Mouse (Mus musculus) layer of hippocampus, adult 8-10 months (tissue): ENCODE results near the gene Sgsm1. TPM values are rescaled to one million over a fixed set of nuclear protein-coding genes. Genes with fewer than 3 reads are reported as not detected.
"Not testable (repeated sequence)": the region's sequence is repeated elsewhere in the genome, so short reads cannot be mapped to it uniquely, and the experiment has no call there.

Experiments
- DNase-seq, 2 experiments: peaks; one replicate each; pipeline ENCODE4 v3.0.0; 2022; ENCODE audit warnings: low spot score in 2 of 2
- total RNA-seq, 4 experiments: library from RNA; stranded (reverse); gene quantifications; 2 replicates each; pipeline ENCODE4 v1.2.4; 2022

The Sgsm1 gene
- total RNA-seq = 100 to 1,000 TPM in 1 of 4 experiments, 10 to 100 TPM in 3; 77.8 to 102 (median 87.4) TPM

GRCm38 (mm10) chr5:113310377-113311003 is at the start of gene Sgsm1:
Gene Sgsm1, minus strand, starts transcription at chr5:113310786.
- peak; percentile 70 to 81 for DNase-seq

- no peak for DNase-seq
Measured at GRCm38 (mm10) chr5:113358833-113359232, 48.2 kb upstream of the Sgsm1 start.

GRCm38 (mm10) chr5:113357656-113358055 is 47.1 kb upstream of the Sgsm1 start:
- no peak for DNase-seq

- DNase-seq = no peak
Measured at GRCm38 (mm10) chr5:113357186-113357585, 46.6 kb upstream of the Sgsm1 start, which contains the start of gene Aym1. Gene Aym1, plus strand, starts transcription at chr5:113357294.

- peak; percentile 52 to 58 for DNase-seq
Measured at GRCm38 (mm10) chr5:113354311-113354710, 43.7 kb upstream of the Sgsm1 start.

GRCm38 (mm10) chr5:113352636-113353035 is 42.0 kb upstream of the Sgsm1 start:
- no peak for DNase-seq

GRCm38 (mm10) chr5:113351768-113352167 is 41.2 kb upstream of the Sgsm1 start:
- peak; percentile 32 to 47 for DNase-seq

GRCm38 (mm10) chr5:113349810-113350209 is 39.2 kb upstream of the Sgsm1 start:
- DNase-seq = no peak

- DNase-seq = no peak
Measured at GRCm38 (mm10) chr5:113349226-113349625, 38.6 kb upstream of the Sgsm1 start.

- peak in 1 of 2 experiments; percentile 34 for DNase-seq
Measured at GRCm38 (mm10) chr5:113348597-113348996, 38.0 kb upstream of the Sgsm1 start.

- no peak for DNase-seq
Measured at GRCm38 (mm10) chr5:113347593-113347992, 37.0 kb upstream of the Sgsm1 start.

- DNase-seq = not testable (repeated sequence)
Measured at GRCm38 (mm10) chr5:113346651-113347050, 36.1 kb upstream of the Sgsm1 start.

- no peak for DNase-seq
Measured at GRCm38 (mm10) chr5:113345781-113346180, 35.2 kb upstream of the Sgsm1 start.

GRCm38 (mm10) chr5:113344635-113345386 is 34.2 kb upstream of the Sgsm1 start:
- DNase-seq = no peak

GRCm38 (mm10) chr5:113336281-113336680 is 25.7 kb upstream of the Sgsm1 start:
- no peak for DNase-seq

GRCm38 (mm10) chr5:113335732-113336131 is 25.1 kb upstream of the Sgsm1 start:
- DNase-seq = peak; percentile 31 to 42

- no peak for DNase-seq
Measured at GRCm38 (mm10) chr5:113334621-113335530, 24.3 kb upstream of the Sgsm1 start.

- DNase-seq = no peak
Measured at GRCm38 (mm10) chr5:113332899-113333298, 22.3 kb upstream of the Sgsm1 start.

- DNase-seq = no peak
Measured at GRCm38 (mm10) chr5:113332239-113332638, 21.7 kb upstream of the Sgsm1 start.

- DNase-seq = no peak
Measured at GRCm38 (mm10) chr5:113330202-113330601, 19.6 kb upstream of the Sgsm1 start.

GRCm38 (mm10) chr5:113329463-113329862 is 18.9 kb upstream of the Sgsm1 start:
- DNase-seq = no peak
